In the genomic region with DNA sequence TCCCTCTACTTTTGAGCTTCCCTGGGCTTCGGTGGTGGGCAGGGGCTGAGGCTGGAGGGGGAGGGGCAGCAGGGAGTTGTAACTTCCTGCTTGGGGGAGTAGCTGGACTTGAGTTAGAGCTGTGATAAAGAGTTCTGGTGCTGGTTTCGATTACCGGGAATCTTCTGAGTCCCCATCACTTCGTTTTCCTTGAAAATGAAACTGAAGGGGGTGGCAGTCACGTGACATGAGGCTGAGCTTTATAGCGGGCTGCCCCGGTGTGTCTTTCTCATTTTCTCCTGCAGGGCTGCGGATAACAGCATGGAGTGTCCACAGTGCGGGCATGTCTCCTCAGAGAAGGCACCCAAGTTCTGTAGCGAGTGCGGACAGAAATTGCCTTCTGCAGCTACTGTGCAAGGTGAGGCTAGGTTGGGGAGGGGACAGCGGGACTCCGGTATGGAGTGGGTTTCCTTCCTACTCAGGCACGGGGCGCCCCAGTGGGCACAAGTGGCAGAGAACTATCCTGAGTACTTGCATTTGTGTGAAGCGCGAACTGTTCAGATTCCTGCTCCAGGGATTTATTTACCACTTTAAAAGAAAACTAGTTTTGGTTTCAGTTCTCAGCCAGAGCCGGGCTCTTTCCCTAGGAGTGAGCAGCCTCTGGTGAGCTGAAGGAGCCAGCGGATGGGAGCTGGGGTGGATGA, we compare ENCODE assay signal across 8 mouse cellular contexts. TPM values are rescaled to one million over a fixed set of nuclear protein-coding genes. Genes with fewer than 3 reads are reported as not detected.
DNase-seq lines count a peak whose midpoint lies in the region; ATAC-seq and TF ChIP-seq lines count a peak whose summit lies in the region.

TSS of gene Rnf213 (plus strand) at position 301 of the 683 bp plus-strand sequence.

- ATAC-seq in G1E (ENCODE audit: extremely low read depth, insufficient number of reproducible peaks, low FRiP score, poor library complexity, severe bottlenecking) = peak; percentile 35; the same call in 1 of the 2 replicates
- 0 out of 2 replicates have a peak, but pooled peaks have one; percentile 42 for ATAC-seq in forebrain, postnatal 0 days
- peak; percentile 34 to 35; a peak in 3 of 4 replicates for ATAC-seq in hematopoietic stem cell, adult 5-6 weeks (replicated peaks in 1 of 2; ENCODE audit: insufficient read depth in 1 of 2, low FRiP score in 2 of 2, low TSS enrichment in 1 of 2, low read depth in 1 of 2, poor library complexity in 2 of 2, severe bottlenecking in 2 of 2)

- 1% methylated on average over 19 of the region's 19 CpGs for WGBS in forebrain, postnatal 0 days

- H3K9me3 ChIP-seq in G1E (replicated peaks) = no peaks in the 10 kb centered on the region
- no peaks in the 10 kb centered on the region for H3K9me3 ChIP-seq in forebrain, postnatal 0 days (ENCODE audit: low read length)

- DNase-seq in G1E (ENCODE audit: low spot score) = peak; percentile 77
- DNase-seq in forebrain, postnatal 0 days = peak; percentile 43
- DNase-seq in layer of hippocampus, adult 9-11 months = peak; percentile 25
- DNase-seq in lung, postnatal 14 days = peak; percentile 71
- DNase-seq in ovary, postnatal 10 days (ENCODE audit: low spot score) = peak; percentile 49
- peak; percentile 69 for DNase-seq in thymus, postnatal 14 days

- peak within 1 kb of the TSS; percentile 95 for H3K27ac ChIP-seq in brown adipose tissue, adult 24 weeks (replicated peaks; ENCODE audit: low read depth, low read length)
- H3K27ac ChIP-seq in forebrain, postnatal 0 days (ENCODE audit: low read depth, low read length) = no peak within 1 kb of the TSS

- H3K9ac ChIP-seq in forebrain, postnatal 0 days = no peak within 1 kb of the TSS

- H3K36me3 ChIP-seq in G1E (replicated peaks) = peaks cover 25% of the 10 kb centered on the region
- no peaks in the 10 kb centered on the region for H3K36me3 ChIP-seq in forebrain, postnatal 0 days (ENCODE audit: insufficient read depth)

- H3K27me3 ChIP-seq in G1E (ENCODE audit: insufficient read depth, low read length) = peaks cover 28% of the 10 kb centered on the region
- H3K27me3 ChIP-seq in forebrain, postnatal 0 days (ENCODE audit: insufficient read depth, low read length) = peaks cover 14% of the 10 kb centered on the region

- peak within 1 kb of the TSS; percentile 54 for H3K4me2 ChIP-seq in forebrain, postnatal 0 days (ENCODE audit: low read depth)

- 0 out of 2 replicates have a peak, but pooled peaks have one; percentile 5 for TF ChIP-seq CTCF in G1E (IDR thresholded peaks at IDR 0.05; ENCODE audit: low read depth, low read length)
- peak; percentile 16; the same call in 1 of the 2 replicates for TF ChIP-seq CTCF in forebrain, postnatal 0 days (IDR thresholded peaks at IDR 0.05; ENCODE audit: low read depth)

- H3K4me3 ChIP-seq in G1E (ENCODE audit: low read depth, low read length) = peak within 1 kb of the TSS; percentile 73
- peak within 1 kb of the TSS; percentile 97 for H3K4me3 ChIP-seq in brown adipose tissue, adult 24 weeks (ENCODE audit: insufficient read depth, low read depth, low read length)
- peak within 1 kb of the TSS; percentile 36 for H3K4me3 ChIP-seq in forebrain, postnatal 0 days (ENCODE audit: low read depth, low read length)

- peaks cover 63% of the 10 kb centered on the region for H3K4me1 ChIP-seq in G1E (ENCODE audit: insufficient read depth, low read depth, low read length)
- H3K4me1 ChIP-seq in brown adipose tissue, adult 24 weeks (ENCODE audit: control insufficient read depth, insufficient read depth, insufficient read length, low read length) = peaks cover 13% of the 10 kb centered on the region
- no peaks in the 10 kb centered on the region for H3K4me1 ChIP-seq in forebrain, postnatal 0 days (ENCODE audit: insufficient read depth)

RNA-seq across cellular contexts. Expression of gene Rnf213, which starts in this region (rescaled TPM):
- total RNA-seq in G1E (2014; fragmentation: Nextera tagmentation) (54.7 and 66.4 TPM in 2 replicates), G1E (2017) (39.7 and 46.3 TPM in 2 replicates)
- polyA plus RNA-seq in G1E (2012) = 2.3 and 3.5 TPM in 2 replicates
- polyA plus RNA-seq in brown adipose tissue, adult 24 weeks (2012; ENCODE audit: insufficient read depth, insufficient read length, missing spikeins) = 8.6 and 11.1 TPM in 2 replicates
- 5.1 and 8.6 TPM in 2 replicates for total RNA-seq in forebrain, postnatal 0 days (2014; rRNA removed)
- polyA plus RNA-seq in forebrain, postnatal 0 days (2015; fragmentation: Nextera tagmentation; extraction: Ambion mirVana) = 0.78 and 1.1 TPM in 2 replicates
- total RNA-seq in hematopoietic stem cell, adult 5-6 weeks (2017) = 105 and 116 TPM in 2 replicates

Comparison
In these comparisons a context has a peak if more than half of its experiments do, and no peak if none do; other contexts are left out.
1. DNase-seq: peak in every context shown above with its lines; median percentile 77 in G1E; 71 in lung, postnatal 14 days; 69 in thymus, postnatal 14 days; 49 in ovary, postnatal 10 days; 43 in forebrain, postnatal 0 days; 25 in layer of hippocampus, adult 9-11 months.
2. H3K4me3 ChIP-seq: peak in every context shown above with its lines; median percentile 97 in brown adipose tissue, adult 24 weeks; 73 in G1E; 36 in forebrain, postnatal 0 days.